Mouse (Mus musculus) adrenal gland, adult (tissue): ENCODE measurements around the gene Phtf2.

Source experiments
- DNase-seq, 2 experiments: peaks; one replicate each; pipeline ENCODE4 v3.0.0; 2022 to 2023; ENCODE audit warnings: low spot score in 1 of 2; ENCODE audit not compliant: inconsistent age in 2 of 2

Gene Phtf2

DNA sequence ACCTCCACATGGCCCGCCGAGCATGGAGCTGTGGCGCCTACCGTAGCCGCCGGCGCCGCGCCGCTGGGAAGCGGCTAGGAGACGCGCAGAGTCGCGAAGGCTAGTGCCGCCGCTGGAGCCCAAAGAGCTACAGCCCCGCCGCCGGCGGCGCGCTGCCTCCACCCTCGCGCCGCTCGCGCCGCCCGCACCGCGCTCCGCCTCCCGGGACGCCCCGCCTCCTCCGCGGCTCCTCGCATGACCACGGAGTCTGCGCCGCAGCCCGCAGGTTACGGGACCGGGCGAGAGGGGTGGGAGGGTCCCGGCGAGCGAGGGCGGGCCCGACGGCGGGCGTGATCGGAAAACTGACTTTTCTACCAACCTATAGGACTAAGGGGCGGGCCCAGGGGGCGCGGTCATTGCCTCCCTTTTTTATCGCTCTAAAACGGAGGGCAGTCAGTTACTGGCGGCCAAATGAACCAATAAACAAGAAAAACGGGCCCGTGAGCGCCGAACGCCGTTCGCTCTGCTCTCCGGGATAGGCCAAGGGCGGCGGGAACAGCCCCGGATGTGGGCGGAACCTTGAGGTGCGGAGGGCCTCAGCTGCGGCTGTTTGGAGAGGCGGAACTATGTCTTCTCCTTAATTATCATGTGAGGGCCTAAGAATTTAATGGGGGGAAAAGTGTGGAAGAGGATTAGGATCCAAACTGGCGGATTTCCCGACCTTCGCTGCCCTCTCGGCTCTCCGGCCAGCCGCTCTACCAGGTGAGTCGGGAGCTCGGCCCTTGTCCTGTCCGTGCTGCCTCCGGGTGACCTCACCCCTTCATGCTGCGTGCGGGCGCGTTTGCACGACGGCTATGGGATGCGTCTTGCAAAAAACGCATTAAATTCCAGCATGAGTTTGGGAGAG lies at the start of gene Phtf2, which contains the start of gene Tmem60:
Gene Phtf2, minus strand, starts transcription at position 210 of the 886 bp plus-strand sequence.
Gene Tmem60, plus strand, starts transcription at position 277 of the 886 bp plus-strand sequence.
- peak; percentile 99 to 100 for DNase-seq

GRCm38 (mm10) chr5:20931300-20931699 lies 49.4 kb upstream of the Phtf2 start:
- DNase-seq = no peak

- no peak for DNase-seq
These were observed 48.5 kb upstream of the Phtf2 start for GRCm38 (mm10) chr5:20930430-20930829.

DNA sequence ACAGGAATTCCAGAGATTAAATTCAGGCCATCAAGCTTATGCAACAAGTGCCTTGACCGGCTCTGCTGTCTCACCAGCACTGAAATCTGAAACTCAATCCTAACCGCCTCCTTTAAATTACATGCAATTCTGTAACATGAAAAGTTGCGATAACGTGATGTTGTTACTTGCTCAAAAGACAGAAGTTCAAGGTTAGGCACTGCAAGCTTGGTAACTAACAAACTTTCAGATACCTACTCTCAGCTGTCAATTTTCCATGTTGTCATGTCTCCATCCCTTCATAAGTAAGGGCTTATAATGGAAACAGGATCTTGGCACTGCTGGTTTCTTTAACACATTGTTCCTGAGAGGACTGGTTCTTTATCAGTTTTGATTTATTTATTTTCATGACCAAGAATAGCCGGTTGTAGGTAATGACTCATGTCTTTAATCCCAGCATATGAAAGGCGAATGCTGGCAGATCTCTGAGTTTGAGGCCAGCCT lies 47.8 kb upstream of the Phtf2 start:
- DNase-seq = peak; percentile 24 to 71

- DNase-seq = peak; percentile 46 to 75
These were observed 43.5 kb upstream of the Phtf2 start for GRCm38 (mm10) chr5:20925451-20925850.

DNA sequence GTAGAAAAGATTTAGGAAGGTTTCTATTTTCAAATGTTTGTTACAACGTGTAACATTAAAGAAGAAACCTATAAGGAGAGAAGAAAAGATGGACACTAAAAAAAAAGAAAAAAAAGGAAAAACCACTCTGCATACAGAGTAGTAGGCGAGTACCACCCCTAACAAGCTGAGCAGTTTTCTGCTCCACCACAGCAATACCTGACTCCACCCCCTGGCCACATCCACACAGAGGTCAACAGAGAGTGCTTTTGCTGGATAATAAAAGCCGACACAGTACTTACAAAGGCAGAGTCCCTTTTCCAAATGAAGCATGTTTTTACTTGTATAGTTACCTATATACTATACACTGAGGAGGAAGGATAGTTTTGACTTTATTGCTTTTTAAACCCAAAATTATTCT lies 42.7 kb upstream of the Phtf2 start:
- DNase-seq = no peak

DNA sequence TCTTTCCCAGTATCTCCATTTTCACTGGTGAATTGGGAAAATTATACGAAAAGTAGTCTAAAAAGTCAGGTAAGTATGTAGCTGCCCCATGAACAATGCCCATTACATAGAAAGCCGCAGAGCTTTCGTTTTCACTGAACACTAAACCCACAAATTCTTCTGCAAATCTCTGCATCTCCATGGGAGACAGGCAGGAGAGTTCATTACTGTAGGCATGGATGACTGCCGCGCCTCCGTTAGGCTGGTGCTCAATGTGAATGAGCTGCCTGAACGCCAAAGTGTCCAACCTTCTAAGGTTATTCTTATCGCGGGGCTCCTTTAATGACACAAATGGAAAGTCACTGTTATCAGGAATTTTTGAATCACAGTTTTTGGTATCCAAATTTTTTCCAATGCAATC lies 37.6 kb upstream of the Phtf2 start:
- no peak for DNase-seq

GRCm38 (mm10) chr5:20918967-20919366 lies 37.0 kb upstream of the Phtf2 start:
- DNase-seq = no peak

- DNase-seq = peak; percentile 61 to 90
These were observed 31.7 kb upstream of the Phtf2 start for GRCm38 (mm10) chr5:20913372-20914275.

DNA sequence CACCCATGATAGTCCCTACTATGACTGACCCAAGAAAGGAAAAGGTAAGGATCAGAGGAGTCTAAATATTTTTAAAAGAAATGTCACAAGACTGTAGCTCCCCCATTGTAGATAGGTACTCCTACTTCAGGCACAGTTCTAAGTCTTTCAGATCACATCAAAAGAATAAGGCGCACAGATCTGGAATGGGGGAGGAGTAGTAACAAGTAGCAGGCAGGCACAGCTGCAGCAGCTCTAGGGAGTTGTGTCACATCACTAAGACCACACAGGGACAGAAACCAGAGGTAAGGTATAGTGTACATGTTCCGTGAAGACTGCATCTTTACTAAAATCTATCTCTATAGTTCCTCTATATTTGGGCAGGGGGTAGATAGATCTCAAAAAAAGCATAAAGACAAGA lies 29.8 kb upstream of the Phtf2 start:
- no peak for DNase-seq

GRCm38 (mm10) chr5:20906191-20906590 lies 24.3 kb upstream of the Phtf2 start:
- DNase-seq = no peak

DNA sequence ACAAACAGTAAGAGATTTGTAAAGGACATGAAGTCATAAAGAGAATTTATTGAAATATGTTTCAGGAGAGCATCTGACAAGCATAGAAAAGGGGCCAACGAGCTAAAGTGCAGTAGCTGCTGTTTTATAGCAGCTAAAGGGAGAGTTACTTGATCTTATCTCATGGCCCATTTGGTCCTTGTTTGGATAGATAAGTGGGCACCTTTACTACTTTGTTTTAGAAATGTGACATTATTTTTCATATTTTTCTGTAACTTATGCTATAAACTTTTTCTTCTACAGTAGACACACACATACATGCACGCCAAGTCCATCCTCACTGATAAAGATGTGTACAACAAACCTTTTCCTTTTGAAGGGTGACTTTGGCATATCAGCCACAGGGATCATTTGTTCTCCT lies 23.5 kb upstream of the Phtf2 start:
- no peak for DNase-seq

DNA sequence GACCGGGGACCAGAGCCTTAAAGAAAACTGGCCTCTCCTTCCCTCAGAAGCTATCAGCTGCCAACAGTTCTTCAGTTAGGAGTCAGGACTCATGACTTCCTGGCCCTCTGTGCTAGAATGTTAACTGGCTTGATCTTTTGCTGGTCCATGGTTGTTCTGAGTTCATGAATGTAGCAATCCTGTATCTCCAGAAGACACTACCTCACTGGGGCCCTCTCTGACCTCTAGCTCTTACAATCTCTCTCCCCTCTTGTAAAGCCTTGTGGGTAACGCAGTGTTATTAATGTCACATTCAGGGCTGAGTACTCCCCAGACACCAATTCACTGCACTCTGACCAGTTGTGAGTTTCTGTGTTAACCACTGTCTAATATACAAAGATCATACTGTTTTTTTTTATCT lies 22.7 kb upstream of the Phtf2 start:
- no peak for DNase-seq

DNA sequence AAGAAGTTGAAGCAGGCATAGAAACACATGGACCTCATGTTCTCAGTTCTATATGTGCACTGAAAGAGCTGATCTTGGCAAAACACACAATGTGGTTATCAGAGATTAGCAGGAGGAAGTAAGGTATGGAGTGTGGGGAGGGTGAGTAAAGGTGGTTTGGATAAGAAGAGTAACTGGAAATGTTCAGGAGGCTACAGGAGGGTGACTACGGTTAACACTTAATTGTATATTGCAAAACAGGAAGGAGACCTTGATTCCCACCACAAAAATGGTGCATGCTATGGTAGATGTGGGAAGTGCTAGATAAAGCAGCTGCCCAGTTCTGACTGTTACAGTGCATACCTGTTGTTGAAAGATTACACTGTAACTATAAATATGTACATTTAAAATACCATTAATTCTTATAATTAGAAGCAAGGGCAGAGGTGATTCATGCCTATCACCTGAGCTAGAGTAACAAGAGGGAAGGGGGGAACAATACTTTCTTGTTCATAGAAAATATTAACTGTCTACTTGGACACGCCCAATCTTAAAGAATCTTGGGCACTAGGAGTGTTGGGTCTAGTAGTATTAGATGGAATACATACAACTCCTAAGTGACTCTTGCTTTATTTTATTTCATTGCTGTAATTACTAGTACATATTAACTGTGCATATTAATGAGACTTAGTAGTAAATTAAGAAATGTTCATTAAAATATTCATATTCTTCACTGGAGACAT lies 15.7 kb upstream of the Phtf2 start:
- no peak for DNase-seq

GRCm38 (mm10) chr5:20884036-20884620 lies 2.2 kb upstream of the Phtf2 start:
- peak in 1 of 2 experiments; percentile 48 for DNase-seq

DNA sequence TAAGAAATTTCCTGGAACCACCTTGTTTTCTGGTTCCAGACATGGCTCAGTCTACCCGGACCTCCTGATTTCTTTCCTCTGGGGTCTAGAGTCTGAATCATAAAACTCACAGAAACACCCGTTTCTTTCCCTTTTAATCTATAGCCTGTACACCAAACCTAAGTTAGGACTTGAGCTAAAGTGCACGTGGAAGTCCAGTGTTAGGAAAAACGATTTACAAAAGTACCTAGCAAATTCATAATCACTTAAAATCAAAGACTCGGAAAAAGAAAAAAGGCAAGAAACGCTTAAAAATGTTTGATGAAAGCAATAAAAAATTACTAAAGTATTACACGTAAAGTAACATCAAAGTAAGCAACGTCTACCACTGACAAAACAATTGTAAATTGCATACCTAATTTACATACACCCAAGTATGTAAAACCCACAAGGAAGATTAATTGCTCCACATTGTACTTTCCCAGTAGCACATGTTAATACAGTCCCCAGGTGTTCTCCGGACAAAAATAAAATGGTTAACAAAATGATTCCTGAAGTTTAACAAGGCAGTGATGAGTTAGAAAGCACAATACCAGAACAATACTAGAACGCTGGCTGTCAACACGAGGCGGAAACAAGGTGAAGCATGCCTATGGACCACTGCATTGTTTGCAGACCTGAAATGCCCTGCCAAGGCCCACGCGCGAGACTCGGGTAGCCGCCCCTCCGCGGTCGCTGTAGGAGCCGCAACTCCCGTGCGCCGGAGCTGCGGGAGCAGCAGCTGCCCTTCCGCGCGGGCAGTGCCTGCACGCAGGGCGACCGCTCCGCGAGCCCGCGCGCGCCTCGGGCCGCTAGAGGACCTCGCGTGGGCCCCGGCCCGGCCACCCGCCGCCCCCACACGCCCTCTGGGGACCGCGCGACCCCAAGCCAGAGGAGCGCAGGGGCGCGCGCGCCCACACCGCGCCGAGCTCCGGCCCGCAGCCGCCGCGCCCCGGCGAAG lies 838 bp downstream of the Phtf2 start:
- peak; percentile 74 to 86 for DNase-seq

DNA sequence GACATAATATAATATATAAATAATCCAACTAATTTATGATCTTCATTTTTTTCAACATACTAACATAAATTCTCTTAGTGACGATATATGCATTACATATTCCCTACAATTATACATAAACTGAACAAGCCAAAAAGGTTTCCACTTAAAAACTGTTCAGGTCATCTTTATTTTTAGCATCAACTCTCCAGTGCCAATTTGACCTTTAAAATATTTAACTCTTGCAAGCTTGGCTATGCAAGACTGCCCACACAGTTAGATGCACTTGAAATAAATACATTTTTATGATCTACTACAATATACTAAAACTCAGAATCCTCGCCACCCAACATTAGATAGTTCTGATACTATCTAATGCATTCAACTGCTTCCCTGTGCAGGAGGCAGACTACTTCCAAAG lies 1.5 kb downstream of the Phtf2 start:
- no peak for DNase-seq

GRCm38 (mm10) chr5:20876934-20877426 lies 4.9 kb downstream of the Phtf2 start:
- no peak for DNase-seq

- no peak for DNase-seq
These were observed 8.8 kb downstream of the Phtf2 start for GRCm38 (mm10) chr5:20873146-20873545.
